Mouse (Mus musculus) embryonic facial prominence, embryonic 14.5 days (tissue): Measurements from ENCODE around the gene Olfr424. TPM values are rescaled to one million over a fixed set of nuclear protein-coding genes. Genes with fewer than 3 reads are reported as not detected.
A peak's percentile ranks its signal among the peaks of the same experiment; 100 is the strongest.

Experiments used
- ATAC-seq: fragments of 200-750 bp; cut with Nextera tagmentation; 2 replicates; pipeline ENCODE4 v1.8.0; 2017; ENCODE audit warnings: low read depth, moderate number of reproducible peaks, moderate TSS enrichment
- DNase-seq: peaks from one replicate; pipeline ENCODE4 v3.0.0-alpha.2; 2015; ENCODE audit warnings: low spot score
- H3K27ac ChIP-seq: fragments of 300-500 bp; sonication (generic); replicated peaks from 2 replicates; pipeline ENCODE4 v1.5.1; 2014; ENCODE audit warnings: low read depth, mild to moderate bottlenecking, low read length, moderate library complexity
- H3K27me3 ChIP-seq: fragments of 300-500 bp; sonication (generic); replicated peaks from 2 replicates; pipeline ENCODE4 v1.6.1; 2014; ENCODE audit warnings: low read length; ENCODE audit not compliant: control insufficient read depth, insufficient read depth
- H3K36me3 ChIP-seq: fragments of 300-500 bp; sonication (generic); 2 replicates; pipeline ENCODE4 v1.6.1; 2014; ENCODE audit warnings: low read length, mixed read lengths; ENCODE audit not compliant: control insufficient read depth, insufficient read depth
- H3K4me1 ChIP-seq: fragments of 300-500 bp; sonication (generic); 2 replicates; pipeline ENCODE4 v1.6.1; 2014; ENCODE audit warnings: antibody characterized with exemption, low read length; ENCODE audit not compliant: control insufficient read depth, insufficient read depth
- H3K4me2 ChIP-seq: fragments of 300-500 bp; sonication (generic); 2 replicates; pipeline ENCODE4 v1.6.1; 2014; ENCODE audit warnings: low read depth, mild to moderate bottlenecking, low read length, moderate library complexity, mixed read lengths
- H3K4me3 ChIP-seq: fragments of 300-500 bp; sonication (generic); 2 replicates; pipeline ENCODE4 v1.5.1; 2014; ENCODE audit warnings: low read depth, mild to moderate bottlenecking, low read length
- H3K9ac ChIP-seq: fragments of 300-500 bp; sonication (generic); 2 replicates; pipeline ENCODE4 v1.6.1; 2014; ENCODE audit warnings: low read depth, mild to moderate bottlenecking, low read length, moderate library complexity, mixed read lengths
- H3K9me3 ChIP-seq: fragments of 300-500 bp; sonication (generic); 2 replicates; pipeline ENCODE4 v1.6.1; 2016; ENCODE audit warnings: low read length; ENCODE audit not compliant: control insufficient read depth
- WGBS: fragments of 180-500 bp; shearing (Covaris S2); extraction: QIAGEN DNeasy Blood & Tissue Kit; methylation state at CpG from one replicate; pipeline ENCODE4 v1.1.7; 2014; 5-methylcytosine and 5-hydroxymethylcytosine counted together
- polyA plus RNA-seq: library from polyadenylated mRNA; unstranded; fragments of >200 nt; fragmentation: Nextera tagmentation; extraction: Ambion mirVana; gene quantifications from 2 replicates; pipeline ENCODE4 v1.2.1, GENCODE M21; 2014

Olfr424 gene
- polyA plus RNA-seq, result not detected in 2 replicates

DNA sequence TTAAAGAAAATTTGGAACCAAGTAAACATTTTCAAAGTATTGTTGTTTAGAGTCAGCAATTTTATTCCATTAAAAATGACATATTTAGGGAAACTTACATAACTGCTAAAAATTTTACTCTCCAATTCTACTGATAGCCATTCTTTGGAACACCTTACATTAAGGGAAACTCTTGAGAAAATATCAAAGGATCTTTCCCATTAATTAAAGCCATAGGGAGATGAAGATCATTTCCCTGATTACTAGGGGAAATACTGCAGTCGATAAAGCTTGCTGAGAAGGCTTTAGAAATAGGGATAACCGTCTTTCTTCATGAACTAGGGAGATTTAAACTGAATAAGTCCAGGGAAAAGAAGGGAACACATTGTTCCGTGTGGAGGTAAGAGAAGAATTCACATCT, at the start of gene Olfr424:
Olfr424 (plus strand) TSS at position 301 of the 400 bp plus-strand sequence.
- Histone ChIP-seq H3K9me3 (no peaks in the 10 kb centered on the region), H3K4me2 (no peak within 1 kb of the TSS), H3K27ac (no peak within 1 kb of the TSS), H3K27me3 (no peaks in the 10 kb centered on the region), H3K4me3 (no peak within 1 kb of the TSS), H3K36me3 (no peaks in the 10 kb centered on the region), H3K9ac (no peak within 1 kb of the TSS), H3K4me1 (no peaks in the 10 kb centered on the region)
- WGBS, result 71% methylated on average over 3 of the region's 3 CpGs
- no peak for DNase-seq
- ATAC-seq, result no peak

DNA sequence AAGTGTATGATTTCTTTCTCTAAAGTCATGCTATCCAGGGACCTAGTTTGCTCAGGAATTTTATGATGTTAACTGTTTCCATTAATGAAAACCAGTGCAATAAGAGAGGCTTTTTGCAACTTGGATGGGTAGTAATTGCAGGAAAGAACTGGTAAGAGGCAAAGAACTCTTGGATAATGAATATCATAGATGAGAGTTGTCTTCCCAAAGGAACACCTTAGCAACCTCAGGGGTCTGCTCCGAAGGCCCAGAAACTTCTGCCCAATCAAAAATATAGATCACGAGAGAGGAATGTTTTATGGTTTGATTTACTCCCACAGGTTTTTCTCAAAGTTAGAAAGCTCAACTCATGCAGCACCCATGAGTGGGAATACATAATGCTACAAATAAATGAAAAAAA, 47.3 kb upstream of the Olfr424 start, which contains the start of gene Olfr429:
Olfr429 (plus strand) TSS at position 301 of the 400 bp plus-strand sequence.
- Histone ChIP-seq H3K27me3 (no peaks in the 10 kb centered on the region), H3K4me1 (no peaks in the 10 kb centered on the region), H3K4me3 (no peak within 1 kb of the TSS), H3K9me3 (no peaks in the 10 kb centered on the region), H3K27ac (no peak within 1 kb of the TSS), H3K4me2 (no peak within 1 kb of the TSS), H3K9ac (no peak within 1 kb of the TSS), H3K36me3 (no peaks in the 10 kb centered on the region)
- ATAC-seq (no peak), DNase-seq (no peak)
- 75% methylated on average over 2 of the region's 2 CpGs for WGBS

DNA sequence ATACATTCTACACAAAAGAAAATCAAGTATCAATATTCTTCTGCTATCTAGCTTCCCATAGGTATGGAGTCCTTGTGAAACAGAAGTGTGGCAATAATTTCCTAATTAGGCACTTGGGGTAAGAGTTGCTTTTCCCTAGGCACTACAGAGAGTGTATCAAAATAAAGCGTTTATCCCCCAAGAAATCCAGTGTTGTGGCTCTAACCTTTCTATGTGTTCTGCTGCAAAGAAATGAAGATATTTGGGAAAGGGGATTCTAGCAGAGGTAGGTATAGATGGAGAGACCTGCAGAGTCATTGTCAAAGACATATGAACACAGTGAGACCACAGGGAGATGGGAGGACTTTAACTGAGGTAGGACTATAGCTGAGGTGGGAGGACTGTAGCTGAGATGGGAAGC, 34.7 kb upstream of the Olfr424 start, which contains the start of gene Olfr427:
Olfr427 (plus strand) TSS at position 301 of the 400 bp plus-strand sequence.
- Histone ChIP-seq H3K27me3 (no peaks in the 10 kb centered on the region), H3K9me3 (no peaks in the 10 kb centered on the region), H3K9ac (no peak within 1 kb of the TSS), H3K4me1 (no peaks in the 10 kb centered on the region), H3K4me3 (no peak within 1 kb of the TSS), H3K36me3 (no peaks in the 10 kb centered on the region), H3K27ac (no peak within 1 kb of the TSS), H3K4me2 (no peak within 1 kb of the TSS)
- ATAC-seq, result no peak
- no peak for DNase-seq
- 87% methylated on average over 1 of the region's 1 CpGs for WGBS

DNA sequence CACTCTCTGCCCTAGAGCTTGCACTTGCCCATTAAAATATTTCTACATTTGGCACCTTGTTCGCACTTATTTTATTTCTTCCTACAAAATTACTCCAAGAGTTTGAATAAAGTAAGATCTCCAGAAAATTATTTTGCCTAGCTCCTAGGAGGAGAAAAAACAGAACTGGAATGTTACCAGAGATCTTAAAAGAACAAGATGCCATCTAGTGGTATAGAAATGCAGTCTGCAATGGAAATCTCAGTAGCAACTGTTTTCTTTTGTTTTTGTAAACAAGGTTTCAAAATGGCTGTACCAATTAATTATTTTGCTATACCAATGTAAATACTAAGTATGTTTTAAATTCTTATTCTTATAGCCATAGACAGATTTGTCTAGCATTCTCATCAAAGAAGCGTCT, 27.6 kb upstream of the Olfr424 start:
- Histone ChIP-seq H3K4me3 (no peak overlapping the region), H3K4me2 (no peak overlapping the region), H3K36me3 (no peaks in the 10 kb centered on the region), H3K9me3 (no peaks in the 10 kb centered on the region), H3K9ac (no peak overlapping the region), H3K27me3 (no peaks in the 10 kb centered on the region), H3K27ac (no peak overlapping the region), H3K4me1 (no peaks in the 10 kb centered on the region)
- ATAC-seq, result no peak
- peak; percentile 5 for DNase-seq
- WGBS, result 62% methylated on average over 2 of the region's 2 CpGs

DNA sequence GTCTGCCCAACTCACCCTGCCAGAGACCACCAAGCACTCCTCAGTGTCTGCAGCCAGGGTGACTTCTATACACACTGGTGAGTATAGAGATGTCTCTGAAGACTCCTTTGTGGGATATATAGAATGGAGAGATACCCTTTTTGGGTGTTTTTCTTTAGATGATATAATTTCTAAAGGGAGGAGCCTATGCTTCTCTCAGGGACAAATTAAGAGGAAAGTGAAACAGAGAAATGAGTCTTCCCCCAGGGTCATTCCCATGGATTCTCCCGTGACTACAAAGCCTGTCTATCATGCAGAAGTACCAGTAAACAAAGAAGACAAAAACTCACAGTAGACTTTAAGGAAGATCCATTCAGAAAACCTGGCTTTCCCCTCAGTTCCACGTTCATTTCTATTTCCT, 10.3 kb upstream of the Olfr424 start, which contains the start of gene Olfr231:
Olfr231 (minus strand) TSS at position 101 of the 400 bp plus-strand sequence.
- H3K4me1 ChIP-seq, result no peaks in the 10 kb centered on the region
- ATAC-seq (no peak), DNase-seq (no peak)
- no peaks in the 10 kb centered on the region for H3K9me3 ChIP-seq
- no peak within 1 kb of the TSS for H3K4me2 ChIP-seq
- no peak within 1 kb of the TSS for H3K9ac ChIP-seq
- H3K4me3 ChIP-seq, result no peak within 1 kb of the TSS
- WGBS, result 53% methylated on average over 2 of the region's 2 CpGs
- H3K36me3 ChIP-seq, result no peaks in the 10 kb centered on the region
- H3K27ac ChIP-seq, result no peak within 1 kb of the TSS
- no peaks in the 10 kb centered on the region for H3K27me3 ChIP-seq

DNA sequence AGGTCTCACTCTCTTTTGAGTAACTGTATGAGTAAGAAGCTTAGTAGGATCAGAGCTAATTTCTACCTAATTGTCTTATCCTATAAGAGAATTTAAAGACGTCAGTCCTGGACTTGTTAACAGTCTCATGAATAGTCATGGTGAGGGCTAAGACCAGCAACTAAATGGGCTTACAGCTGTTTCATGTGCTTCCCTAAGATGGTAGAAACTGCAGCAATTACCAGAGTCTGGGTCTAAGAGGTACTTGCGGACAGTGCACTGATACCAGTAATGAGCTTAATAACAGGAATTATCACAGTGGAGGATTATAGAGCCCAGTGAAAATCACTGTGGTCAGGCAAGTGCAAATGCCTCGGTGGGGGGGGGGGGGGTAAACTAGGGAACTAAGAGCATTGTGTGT, 682 bp downstream of the Olfr424 start:
- H3K36me3 ChIP-seq, result no peaks in the 10 kb centered on the region
- no peaks in the 10 kb centered on the region for H3K27me3 ChIP-seq
- DNase-seq (no peak), ATAC-seq (no peak)
- WGBS, result 66% methylated on average over 3 of the region's 3 CpGs
- no peak overlapping the region for H3K4me3 ChIP-seq
- no peaks in the 10 kb centered on the region for H3K9me3 ChIP-seq
- H3K27ac ChIP-seq, result no peak overlapping the region
- H3K4me1 ChIP-seq, result no peaks in the 10 kb centered on the region
- H3K9ac ChIP-seq, result no peak overlapping the region
- H3K4me2 ChIP-seq, result no peak overlapping the region

DNA sequence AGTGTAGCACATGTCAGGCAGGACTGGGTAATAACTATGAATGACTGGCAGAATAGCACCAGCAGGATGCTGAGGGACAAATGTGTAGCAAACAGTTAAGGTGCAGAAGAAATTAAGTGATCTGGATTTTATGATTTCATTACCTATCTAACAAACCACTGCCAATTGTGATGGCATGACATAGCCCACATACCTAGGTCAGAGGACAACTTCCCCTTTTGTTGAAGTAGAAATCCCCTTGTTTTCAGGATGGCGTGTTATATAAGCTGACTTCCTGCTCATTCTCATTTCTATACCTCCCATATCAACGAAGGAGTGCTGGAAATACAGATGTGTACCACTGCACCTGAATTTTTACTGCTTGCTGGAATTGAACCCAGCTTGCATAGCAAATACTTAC, 10.1 kb downstream of the Olfr424 start:
- Histone ChIP-seq H3K4me2 (no peak overlapping the region), H3K4me3 (no peak overlapping the region), H3K27me3 (no peaks in the 10 kb centered on the region), H3K27ac (no peak overlapping the region), H3K9me3 (no peaks in the 10 kb centered on the region), H3K36me3 (no peaks in the 10 kb centered on the region), H3K4me1 (no peaks in the 10 kb centered on the region), H3K9ac (no peak overlapping the region)
- DNase-seq, result no peak
- 74% methylated on average over 2 of the region's 2 CpGs for WGBS
- no peak for ATAC-seq

DNA sequence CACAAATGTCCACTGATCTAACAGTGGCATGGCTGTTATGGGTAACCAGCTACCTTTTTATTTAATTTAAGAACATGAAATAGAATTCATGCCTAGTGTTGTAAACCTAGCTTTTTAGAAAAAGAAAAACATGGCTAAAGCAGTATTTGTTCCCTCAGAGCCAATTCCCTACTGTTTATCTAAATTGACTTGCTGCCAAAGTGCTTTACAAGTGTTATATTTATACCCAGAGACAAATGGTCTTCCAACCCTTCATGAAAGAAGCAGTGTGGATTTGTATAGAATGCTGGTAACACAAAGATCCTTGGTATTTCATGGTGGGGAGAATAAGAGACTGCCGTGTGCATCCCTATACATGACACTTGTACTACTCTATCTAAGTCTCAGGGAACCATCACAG, 15.4 kb downstream of the Olfr424 start:
- no peak for DNase-seq
- Histone ChIP-seq H3K4me2 (no peak overlapping the region), H3K4me3 (no peak overlapping the region), H3K27ac (no peak overlapping the region), H3K4me1 (no peaks in the 10 kb centered on the region), H3K27me3 (no peaks in the 10 kb centered on the region), H3K9ac (no peak overlapping the region), H3K9me3 (no peaks in the 10 kb centered on the region), H3K36me3 (no peaks in the 10 kb centered on the region)
- ATAC-seq, result no peak
- WGBS, result 90% methylated on average over 1 of the region's 1 CpGs

DNA sequence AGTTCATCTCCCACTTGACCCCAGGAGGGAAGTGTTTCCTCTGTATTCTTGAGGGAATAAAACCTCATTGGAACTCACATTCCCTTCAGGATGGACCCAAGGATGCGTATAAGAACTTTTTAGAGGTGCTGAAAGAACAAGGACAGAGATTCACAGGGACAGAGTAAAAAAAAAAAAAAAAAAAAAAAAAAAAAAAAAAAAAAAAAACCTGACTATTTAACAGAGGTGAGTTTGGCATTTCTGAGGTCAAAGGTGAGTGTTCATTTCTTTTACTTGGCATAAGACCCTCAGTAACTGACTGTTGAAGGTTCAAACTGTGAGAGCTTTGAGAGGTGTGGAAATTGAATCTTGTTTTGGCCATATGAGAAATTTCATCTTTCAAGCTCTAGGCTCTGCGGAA, 18.0 kb downstream of the Olfr424 start:
- no peak for ATAC-seq
- WGBS, result 78% methylated on average over 2 of the region's 2 CpGs
- no peak overlapping the region for H3K9ac ChIP-seq
- no peaks in the 10 kb centered on the region for H3K27me3 ChIP-seq
- no peak for DNase-seq
- H3K4me3 ChIP-seq, result no peak overlapping the region
- H3K4me1 ChIP-seq, result no peaks in the 10 kb centered on the region
- H3K4me2 ChIP-seq, result no peak overlapping the region
- no peak overlapping the region for H3K27ac ChIP-seq
- no peaks in the 10 kb centered on the region for H3K9me3 ChIP-seq
- no peaks in the 10 kb centered on the region for H3K36me3 ChIP-seq
